Mouse (Mus musculus): Measurements from ENCODE around the gene Tomm7.
"Not testable (repeated sequence)": the region's sequence is repeated elsewhere in the genome, so short reads cannot be mapped to it uniquely, and the experiment has no call there.

Gene Tomm7

GRCm38 (mm10) chr5:23843674-23844530 lies at the start of gene Tomm7:
TSS of gene Tomm7 (minus strand) at chr5:23844161.
- peak; percentile 92 for DNase-seq (ENCODE audit: low spot score)

GRCm38 (mm10) chr5:23893156-23893863 lies 49.3 kb upstream of the Tomm7 start:
- DNase-seq (ENCODE audit: low spot score), result no peak

GRCm38 (mm10) chr5:23890734-23891133 lies 46.8 kb upstream of the Tomm7 start:
- peak; percentile 58 for DNase-seq (ENCODE audit: low spot score)

- no peak for DNase-seq (ENCODE audit: low spot score)
Measured at GRCm38 (mm10) chr5:23889461-23889860, 45.5 kb upstream of the Tomm7 start.

- DNase-seq (ENCODE audit: low spot score), result no peak
Measured at GRCm38 (mm10) chr5:23887111-23887510, 43.1 kb upstream of the Tomm7 start.

- no peak for DNase-seq (ENCODE audit: low spot score)
Measured at GRCm38 (mm10) chr5:23874457-23874856, 30.5 kb upstream of the Tomm7 start.

GRCm38 (mm10) chr5:23872586-23872985 lies 28.6 kb upstream of the Tomm7 start:
- DNase-seq (ENCODE audit: low spot score), result no peak

GRCm38 (mm10) chr5:23871323-23871722 lies 27.4 kb upstream of the Tomm7 start:
- not testable (repeated sequence) for DNase-seq (ENCODE audit: low spot score)

- no peak for DNase-seq (ENCODE audit: low spot score)
Measured at GRCm38 (mm10) chr5:23865941-23866340, 22.0 kb upstream of the Tomm7 start.

- DNase-seq (ENCODE audit: low spot score), result no peak
Measured at GRCm38 (mm10) chr5:23864054-23864965, 20.3 kb upstream of the Tomm7 start.

- DNase-seq (ENCODE audit: low spot score), result no peak
Measured at GRCm38 (mm10) chr5:23863166-23864053, 19.4 kb upstream of the Tomm7 start.

GRCm38 (mm10) chr5:23862291-23862690 lies 18.3 kb upstream of the Tomm7 start:
- DNase-seq (ENCODE audit: low spot score), result no peak

- no peak for DNase-seq (ENCODE audit: low spot score)
Measured at GRCm38 (mm10) chr5:23861721-23862120, 17.8 kb upstream of the Tomm7 start.

- DNase-seq (ENCODE audit: low spot score), result no peak
Measured at GRCm38 (mm10) chr5:23859896-23860295, 15.9 kb upstream of the Tomm7 start.

GRCm38 (mm10) chr5:23859087-23859718 lies 15.2 kb upstream of the Tomm7 start:
- no peak for DNase-seq (ENCODE audit: low spot score)

GRCm38 (mm10) chr5:23858643-23859042 lies 14.7 kb upstream of the Tomm7 start:
- DNase-seq (ENCODE audit: low spot score), result no peak

GRCm38 (mm10) chr5:23858001-23858400 lies 14.0 kb upstream of the Tomm7 start:
- DNase-seq (ENCODE audit: low spot score), result no peak

GRCm38 (mm10) chr5:23857189-23857588 lies 13.2 kb upstream of the Tomm7 start:
- no peak for DNase-seq (ENCODE audit: low spot score)

GRCm38 (mm10) chr5:23856164-23856563 lies 12.2 kb upstream of the Tomm7 start:
- no peak for DNase-seq (ENCODE audit: low spot score)

GRCm38 (mm10) chr5:23855484-23855883 lies 11.5 kb upstream of the Tomm7 start:
- no peak for DNase-seq (ENCODE audit: low spot score)

- not testable (repeated sequence) for DNase-seq (ENCODE audit: low spot score)
Measured at GRCm38 (mm10) chr5:23852916-23853315, 9.0 kb upstream of the Tomm7 start.
